Mouse (Mus musculus) telencephalon, adult 2 months (tissue): Measurements from ENCODE around the gene Junb.

Source experiments
- DNase-seq: peaks from one replicate; pipeline ENCODE4 v3.0.0-alpha.2; 2011; ENCODE audit warnings: low read depth, low spot score

The Junb gene

GRCm38 (mm10) chr8:84978248-84978940, at the start of gene Junb:
Gene Junb (minus strand): TSS chr8:84978718.
- DNase-seq = peak; percentile 94

GRCm38 (mm10) chr8:85027922-85028321, 49.4 kb upstream of the Junb start:
- no peak for DNase-seq

GRCm38 (mm10) chr8:85027516-85027855, 49.0 kb upstream of the Junb start:
- DNase-seq = no peak

- DNase-seq = peak; percentile 93
Measured at GRCm38 (mm10) chr8:85026670-85027515, 48.4 kb upstream of the Junb start, which contains the start of gene Trir. Gene Trir (plus strand): TSS chr8:85026823.

- DNase-seq = peak; percentile 97
Measured at GRCm38 (mm10) chr8:85025098-85025932, 46.8 kb upstream of the Junb start, which contains the start of gene Asna1. Gene Asna1 (minus strand): TSS chr8:85025281.

GRCm38 (mm10) chr8:85023846-85024245, 45.3 kb upstream of the Junb start:
- no peak for DNase-seq

GRCm38 (mm10) chr8:85021514-85022055, 43.1 kb upstream of the Junb start:
- no peak for DNase-seq

- no peak for DNase-seq
Measured at GRCm38 (mm10) chr8:85017209-85017608, 38.7 kb upstream of the Junb start.

- no peak for DNase-seq
Measured at GRCm38 (mm10) chr8:85016724-85017123, 38.2 kb upstream of the Junb start.

GRCm38 (mm10) chr8:85014431-85014830, 35.9 kb upstream of the Junb start, which contains the start of gene Best2:
Gene Best2 (minus strand): TSS chr8:85014531.
- DNase-seq = no peak

GRCm38 (mm10) chr8:85013230-85013840, 34.8 kb upstream of the Junb start:
- no peak for DNase-seq

GRCm38 (mm10) chr8:85011242-85011641, 32.7 kb upstream of the Junb start:
- DNase-seq = no peak

GRCm38 (mm10) chr8:85007686-85008085, 29.2 kb upstream of the Junb start:
- DNase-seq = no peak

GRCm38 (mm10) chr8:84997649-84998295, 19.3 kb upstream of the Junb start:
- DNase-seq = peak; percentile 84

- DNase-seq = no peak
Measured at GRCm38 (mm10) chr8:84996978-84997377, 18.5 kb upstream of the Junb start.

GRCm38 (mm10) chr8:84995680-84996079, 17.2 kb upstream of the Junb start:
- DNase-seq = no peak

GRCm38 (mm10) chr8:84994375-84994774, 15.9 kb upstream of the Junb start:
- DNase-seq = no peak

- no peak for DNase-seq
Measured at GRCm38 (mm10) chr8:84990836-84991235, 12.3 kb upstream of the Junb start.

GRCm38 (mm10) chr8:84990349-84990748, 11.8 kb upstream of the Junb start, which contains the start of gene Hook2:
Gene Hook2 (plus strand): TSS chr8:84990603.
- peak; percentile 97 for DNase-seq

GRCm38 (mm10) chr8:84989810-84990209, 11.3 kb upstream of the Junb start:
- no peak for DNase-seq
